Mouse (Mus musculus) limb, embryonic 14.5 days (tissue): ENCODE measurements around the gene Gm6370. TPM values are rescaled to one million over a fixed set of nuclear protein-coding genes. Genes with fewer than 3 reads are reported as not detected.
"Not testable (repeated sequence)": the region's sequence is repeated elsewhere in the genome, so short reads cannot be mapped to it uniquely, and the experiment has no call there.

ENCODE experiments used
- ATAC-seq: fragments of 200-750 bp; cut with Nextera tagmentation; 2 replicates; pipeline ENCODE4 v1.8.0; 2017; ENCODE audit warnings: low read depth, moderate number of reproducible peaks, moderate TSS enrichment; ENCODE audit not compliant: low FRiP score
- DNase-seq: peaks from one replicate; pipeline ENCODE4 v3.0.0-alpha.2; 2015; ENCODE audit warnings: low spot score
- H3K27ac ChIP-seq: fragments of 300-500 bp; sonication (generic); replicated peaks from 2 replicates; pipeline ENCODE4 v1.5.1; 2014; ENCODE audit warnings: low read depth, mild to moderate bottlenecking, low read length, moderate library complexity, mixed read lengths
- H3K27me3 ChIP-seq: fragments of 300-500 bp; sonication (generic); 2 replicates; pipeline ENCODE4 v1.6.1; 2014; ENCODE audit warnings: low read length, mixed read lengths; ENCODE audit not compliant: control insufficient read depth, insufficient read depth
- H3K36me3 ChIP-seq: fragments of 300-500 bp; sonication (generic); 2 replicates; pipeline ENCODE4 v1.6.1; 2014; ENCODE audit warnings: mild to moderate bottlenecking, low read length, moderate library complexity, mixed read lengths; ENCODE audit not compliant: control insufficient read depth, insufficient read depth
- H3K4me1 ChIP-seq: fragments of 300-500 bp; sonication (generic); 2 replicates; pipeline ENCODE4 v1.6.1; 2014; ENCODE audit warnings: antibody characterized with exemption, low read length, mixed read lengths; ENCODE audit not compliant: control insufficient read depth, insufficient read depth
- H3K4me2 ChIP-seq: fragments of 300-500 bp; sonication (generic); replicated peaks from 2 replicates; pipeline ENCODE4 v1.6.1; 2014; ENCODE audit warnings: low read depth, mild to moderate bottlenecking, low read length, moderate library complexity; ENCODE audit not compliant: severe bottlenecking
- H3K4me3 ChIP-seq: fragments of 300-500 bp; sonication (generic); replicated peaks from 2 replicates; pipeline ENCODE4 v1.5.1; 2014; ENCODE audit warnings: low read length
- H3K9ac ChIP-seq: fragments of 300-500 bp; sonication (generic); 2 replicates; pipeline ENCODE4 v1.6.1; 2014; ENCODE audit warnings: mild to moderate bottlenecking, low read depth, low read length, moderate library complexity; ENCODE audit not compliant: severe bottlenecking
- H3K9me3 ChIP-seq: fragments of 300-500 bp; sonication (generic); 2 replicates; pipeline ENCODE4 v1.6.1; 2016; ENCODE audit warnings: low read length; ENCODE audit not compliant: control insufficient read depth
- POLR2A ChIP-seq: fragments of 200-500 bp; IDR thresholded peaks from 2 replicates; pipeline ENCODE4 v1.8.0; 2012; ENCODE audit warnings: inconsistent platforms, mild to moderate bottlenecking, moderate library complexity, borderline replicate concordance; ENCODE audit not compliant: insufficient read depth, insufficient read length; ENCODE audit errors: extremely low read depth
- WGBS: fragments of 180-500 bp; shearing (Covaris S2); extraction: QIAGEN DNeasy Blood & Tissue Kit; methylation state at CpG from one replicate; pipeline ENCODE4 v1.1.7; 2014; 5-methylcytosine and 5-hydroxymethylcytosine counted together
- polyA plus RNA-seq, 2 experiments: library from polyadenylated mRNA; depleted of rRNA in 1 of 2; stranded (reverse) in 1 of 2; unstranded in 1 of 2; fragments of >200 nt; fragmentation: Nextera tagmentation in 1 of 2; extraction: Ambion mirVana in 1 of 2; gene quantifications; 2 replicates each; pipeline versions ENCODE4 v1.2.1 to v1.2.3; 2012 to 2014

The Gm6370 gene
- polyA plus RNA-seq, 2 experiments, result not detected

GRCm38 (mm10) chr5:146466663-146467062 lies 24.5 kb upstream of the Gm6370 start:
- Histone ChIP-seq H3K4me2 (no peak overlapping the region), H3K9ac (no peak overlapping the region), H3K27ac (no peak overlapping the region), H3K36me3 (peaks cover 7% of the 10 kb centered on the region; the same call in 1 of the 2 replicates), H3K27me3 (no peaks in the 10 kb centered on the region), H3K4me3 (no peak overlapping the region), H3K9me3 (no peaks in the 10 kb centered on the region), H3K4me1 (no peaks in the 10 kb centered on the region)
- ATAC-seq, result no peak
- no peak for DNase-seq
- 92% methylated on average over 19 of the region's 19 CpGs for WGBS
- TF ChIP-seq POLR2A, result no peak

- H3K4me1 ChIP-seq, result no peaks in the 10 kb centered on the region
- H3K9me3 ChIP-seq, result no peaks in the 10 kb centered on the region
- no peak overlapping the region for H3K27ac ChIP-seq
- H3K36me3 ChIP-seq, result peaks cover 7% of the 10 kb centered on the region; the same call in 1 of the 2 replicates
- H3K9ac ChIP-seq, result no peak overlapping the region
- WGBS, result 91% methylated on average over 9 of the region's 9 CpGs
- ATAC-seq (no peak), DNase-seq (no peak)
- no peak overlapping the region for H3K4me2 ChIP-seq
- H3K27me3 ChIP-seq, result no peaks in the 10 kb centered on the region
- no peak for TF ChIP-seq POLR2A
- H3K4me3 ChIP-seq, result no peak overlapping the region
Measured at GRCm38 (mm10) chr5:146468311-146468710, 22.9 kb upstream of the Gm6370 start.

DNA sequence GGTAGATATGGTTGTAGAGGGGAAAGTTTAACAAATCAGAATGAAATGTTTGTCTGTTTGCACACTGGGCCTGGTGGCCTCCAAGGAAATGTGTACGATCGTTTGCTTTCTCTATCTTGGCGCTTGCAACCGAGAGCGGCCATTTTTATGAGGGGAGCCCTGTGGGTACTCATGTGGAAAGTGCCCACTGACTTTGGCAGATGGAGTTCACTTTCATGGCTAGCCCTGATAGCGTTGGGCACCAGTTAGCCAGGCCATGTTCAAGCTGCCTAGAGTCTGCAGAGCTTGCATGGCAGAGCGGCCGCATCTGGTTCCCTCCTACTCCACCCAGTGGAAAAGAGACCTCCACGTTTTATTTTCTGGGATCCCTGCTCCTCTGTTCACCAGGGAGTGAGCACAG lies 20.3 kb upstream of the Gm6370 start:
- no peak for ATAC-seq
- no peak for TF ChIP-seq POLR2A
- 87% methylated on average over 9 of the region's 9 CpGs for WGBS
- Histone ChIP-seq H3K4me2 (no peak overlapping the region), H3K27me3 (no peaks in the 10 kb centered on the region), H3K27ac (no peak overlapping the region), H3K4me1 (no peaks in the 10 kb centered on the region), H3K4me3 (no peak overlapping the region), H3K9me3 (no peaks in the 10 kb centered on the region), H3K36me3 (peaks cover 7% of the 10 kb centered on the region; the same call in 1 of the 2 replicates), H3K9ac (no peak overlapping the region)
- no peak for DNase-seq

- Histone ChIP-seq H3K27me3 (no peaks in the 10 kb centered on the region), H3K4me2 (no peak overlapping the region), H3K4me1 (no peaks in the 10 kb centered on the region), H3K36me3 (peaks cover 7% of the 10 kb centered on the region; the same call in 1 of the 2 replicates), H3K27ac (no peak overlapping the region), H3K9ac (no peak overlapping the region), H3K9me3 (no peaks in the 10 kb centered on the region), H3K4me3 (no peak overlapping the region)
- no peak for ATAC-seq
- no peak for DNase-seq
- 89% methylated on average over 5 of the region's 5 CpGs for WGBS
- TF ChIP-seq POLR2A, result no peak
Measured at GRCm38 (mm10) chr5:146471311-146471710, 19.9 kb upstream of the Gm6370 start.

GRCm38 (mm10) chr5:146471821-146472220 lies 19.3 kb upstream of the Gm6370 start:
- H3K4me1 ChIP-seq, result no peaks in the 10 kb centered on the region
- H3K36me3 ChIP-seq, result peaks cover 5% of the 10 kb centered on the region; the same call in 1 of the 2 replicates
- no peak overlapping the region for H3K27ac ChIP-seq
- WGBS, result 93% methylated on average over 12 of the region's 12 CpGs
- ATAC-seq (no peak), DNase-seq (no peak)
- no peaks in the 10 kb centered on the region for H3K27me3 ChIP-seq
- no peak overlapping the region for H3K4me2 ChIP-seq
- TF ChIP-seq POLR2A, result no peak
- H3K9me3 ChIP-seq, result no peaks in the 10 kb centered on the region
- H3K4me3 ChIP-seq, result no peak overlapping the region
- no peak overlapping the region for H3K9ac ChIP-seq

DNA sequence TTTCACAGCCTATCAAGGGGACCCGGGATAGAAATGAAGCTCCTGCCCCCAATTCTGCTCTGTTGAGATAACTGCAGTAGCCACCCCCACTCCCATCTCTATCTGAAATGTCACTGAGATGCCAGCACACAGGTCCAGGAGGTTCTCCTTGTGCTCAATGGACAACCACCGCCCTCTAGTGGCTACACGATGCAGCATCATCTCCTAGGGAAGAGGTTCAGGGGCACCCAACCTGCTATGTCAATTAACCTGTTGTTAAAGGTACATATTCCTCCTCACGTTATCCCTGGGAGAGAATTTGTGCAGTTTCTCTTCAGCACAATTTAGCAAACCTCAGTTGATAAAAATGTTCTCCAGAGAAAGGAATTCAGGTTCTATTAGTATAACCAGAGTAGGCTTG lies 11.6 kb upstream of the Gm6370 start:
- not testable (repeated sequence) for H3K36me3 ChIP-seq, DNase-seq, H3K4me3 ChIP-seq, H3K9ac ChIP-seq, H3K27ac ChIP-seq, H3K27me3 ChIP-seq, H3K4me1 ChIP-seq, ATAC-seq, H3K4me2 ChIP-seq, H3K9me3 ChIP-seq
- WGBS, result 10% methylated on average over 4 of the region's 4 CpGs

DNA sequence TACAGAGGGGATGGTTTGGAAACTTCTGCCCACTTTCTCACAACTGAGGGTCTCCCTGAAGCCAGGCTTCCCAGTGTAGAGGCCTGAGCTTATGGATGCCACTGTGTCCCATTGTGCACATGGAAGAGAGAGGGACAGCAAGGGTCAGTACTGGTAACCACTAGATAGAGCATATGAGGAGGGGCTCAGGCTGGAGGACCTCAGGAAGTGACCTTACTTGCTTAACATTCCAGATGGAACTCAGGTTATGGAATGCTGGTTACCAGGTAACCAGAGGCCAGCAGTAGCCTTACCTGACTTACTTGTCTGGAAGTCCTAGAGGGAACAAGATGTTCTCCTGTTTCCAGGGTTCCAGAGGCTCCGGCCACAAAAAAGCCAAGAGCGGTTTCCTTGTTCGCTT lies 9.5 kb upstream of the Gm6370 start, which contains the start of gene Gm6408:
Gene Gm6408 (plus strand): TSS at position 301 of the 400 bp plus-strand sequence.
- H3K4me3 ChIP-seq, DNase-seq, H3K9me3 ChIP-seq, H3K36me3 ChIP-seq, H3K4me2 ChIP-seq, ATAC-seq, H3K27ac ChIP-seq, H3K4me1 ChIP-seq, H3K9ac ChIP-seq, H3K27me3 ChIP-seq: not testable (repeated sequence)
- no CpG with 5 or more reads among the region's 3 CpGs for whole genome bisulfite sequencing

DNA sequence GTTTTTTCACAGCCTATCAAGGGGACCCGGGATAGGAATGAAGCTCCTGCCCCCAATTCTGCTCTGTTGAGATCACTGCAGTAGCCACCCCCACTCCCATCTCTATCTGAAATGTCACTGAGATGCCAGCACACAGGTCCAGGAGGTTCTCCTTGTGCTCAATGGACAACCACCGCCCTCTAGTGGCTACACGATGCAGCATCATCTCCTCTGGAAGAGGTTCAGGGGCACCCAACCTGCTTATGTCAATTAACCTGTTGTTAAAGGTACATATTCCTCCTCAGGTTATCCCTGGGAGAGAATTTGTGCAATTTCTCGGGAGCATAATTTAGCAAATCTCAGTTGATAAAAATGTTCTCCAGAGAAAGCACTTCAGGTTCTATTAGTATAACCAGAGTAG lies 2.2 kb upstream of the Gm6370 start:
- H3K9ac ChIP-seq, H3K4me3 ChIP-seq, DNase-seq, H3K27me3 ChIP-seq, H3K27ac ChIP-seq, H3K36me3 ChIP-seq, H3K4me2 ChIP-seq, ATAC-seq, H3K4me1 ChIP-seq, H3K9me3 ChIP-seq: not testable (repeated sequence)
- WGBS, result 18% methylated on average over 2 of the region's 4 CpGs
